Mouse (Mus musculus) heart, embryonic 15.5 days (tissue): Measurements from ENCODE around the gene Sfxn5. TPM values are rescaled to one million over a fixed set of nuclear protein-coding genes. Genes with fewer than 3 reads are reported as not detected.
A peak's percentile ranks its signal among the peaks of the same experiment; 100 is the strongest.

Experiments
- ATAC-seq: fragments of 200-750 bp; cut with Nextera tagmentation; replicated peaks from 2 replicates; pipeline ENCODE4 v1.8.0; 2017; ENCODE audit warnings: low read depth, moderate TSS enrichment; ENCODE audit not compliant: insufficient number of reproducible peaks, insufficient read depth, low FRiP score
- H3K27ac ChIP-seq: fragments of 300-500 bp; sonication (generic); 2 replicates; pipeline ENCODE4 v1.5.1; 2015; ENCODE audit warnings: mild to moderate bottlenecking, inconsistent platforms
- H3K27me3 ChIP-seq: fragments of 300-500 bp; sonication (generic); 2 replicates; pipeline ENCODE4 v1.6.1; 2015; ENCODE audit warnings: inconsistent platforms
- H3K36me3 ChIP-seq: fragments of 300-500 bp; sonication (generic); 2 replicates; pipeline ENCODE4 v1.6.1; 2015; ENCODE audit warnings: mild to moderate bottlenecking, inconsistent platforms
- H3K4me1 ChIP-seq: fragments of 300-500 bp; sonication (generic); replicated peaks from 2 replicates; pipeline ENCODE4 v1.6.1; 2015; ENCODE audit warnings: inconsistent platforms
- H3K4me2 ChIP-seq: fragments of 300-500 bp; sonication (generic); 2 replicates; pipeline ENCODE4 v1.6.1; 2015; ENCODE audit warnings: inconsistent platforms, mild to moderate bottlenecking, moderate library complexity
- H3K4me3 ChIP-seq: fragments of 300-500 bp; sonication (generic); 2 replicates; pipeline ENCODE4 v1.5.1; 2015; ENCODE audit warnings: mild to moderate bottlenecking, inconsistent platforms
- H3K9ac ChIP-seq: fragments of 300-500 bp; sonication (generic); 2 replicates; pipeline ENCODE4 v1.6.1; 2015; ENCODE audit warnings: mild to moderate bottlenecking, inconsistent platforms
- H3K9me3 ChIP-seq: fragments of 300-500 bp; sonication (generic); replicated peaks from 2 replicates; pipeline ENCODE4 v1.6.1; 2016; ENCODE audit warnings: inconsistent platforms
- WGBS: fragments of 180-500 bp; shearing (Covaris S2); methylation state at CpG from one replicate; pipeline ENCODE4 v1.1.7; 2015; ENCODE audit warnings: mixed read lengths; 5-methylcytosine and 5-hydroxymethylcytosine counted together
- polyA plus RNA-seq: library from polyadenylated mRNA; unstranded; fragments of >200 nt; fragmentation: Nextera tagmentation; extraction: Ambion mirVana; gene quantifications from 2 replicates; pipeline ENCODE4 v1.2.1, GENCODE M21; 2015

Sfxn5 gene
- polyA plus RNA-seq, 1 experiment from 2014 or later: 3.7 TPM

DNA sequence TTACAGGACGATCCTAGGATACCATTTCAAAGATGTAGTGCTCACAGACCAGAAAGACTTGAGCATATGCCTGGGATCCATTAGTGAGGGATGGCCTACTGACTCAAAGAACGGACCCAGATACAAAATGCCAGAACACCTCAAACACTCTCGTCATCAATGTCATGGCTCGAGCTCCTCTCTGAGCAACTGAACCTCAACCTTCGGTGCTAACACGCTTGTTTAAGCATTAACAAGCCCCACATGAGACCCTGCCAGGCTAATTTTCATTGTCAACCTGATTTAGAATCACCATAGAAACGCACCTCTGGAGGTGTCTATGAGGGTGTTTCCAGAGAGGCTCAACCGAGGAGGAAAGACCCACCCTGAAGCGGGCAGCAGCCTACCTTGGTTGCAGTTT lies 83.4 kb downstream of the Sfxn5 start:
- no peak overlapping the region for H3K9ac ChIP-seq
- ATAC-seq: no peak
- H3K27ac ChIP-seq: no peak overlapping the region
- H3K4me2 ChIP-seq: no peak overlapping the region
- H3K9me3 ChIP-seq: no peaks in the 10 kb centered on the region
- WGBS: 85% methylated on average over 9 of the region's 9 CpGs
- no peaks in the 10 kb centered on the region for H3K36me3 ChIP-seq
- no peaks in the 10 kb centered on the region for H3K27me3 ChIP-seq
- no peak overlapping the region for H3K4me3 ChIP-seq
- peaks cover 19% of the 10 kb centered on the region for H3K4me1 ChIP-seq

- no peaks in the 10 kb centered on the region for H3K36me3 ChIP-seq
- no peak overlapping the region for H3K4me3 ChIP-seq
- H3K4me2 ChIP-seq: peak overlapping the region; percentile 53
- H3K9ac ChIP-seq: no peak overlapping the region
- no peak overlapping the region for H3K27ac ChIP-seq
- no peaks in the 10 kb centered on the region for H3K9me3 ChIP-seq
- ATAC-seq: no peak
- 11% methylated on average over 4 of the region's 4 CpGs for WGBS
- no peaks in the 10 kb centered on the region; the same call in 1 of the 2 replicates for H3K4me1 ChIP-seq
- H3K27me3 ChIP-seq: no peaks in the 10 kb centered on the region
These were observed 94.2 kb downstream of the Sfxn5 start for GRCm38 (mm10) chr6:85239044-85239489.

GRCm38 (mm10) chr6:85237595-85238337 lies 95.5 kb downstream of the Sfxn5 start:
- Histone ChIP-seq H3K27me3 (no peaks in the 10 kb centered on the region), H3K4me3 (no peak overlapping the region), H3K4me1 (no peaks in the 10 kb centered on the region; the same call in 1 of the 2 replicates), H3K9ac (no peak overlapping the region), H3K27ac (no peak overlapping the region), H3K4me2 (no peak overlapping the region), H3K9me3 (no peaks in the 10 kb centered on the region), H3K36me3 (no peaks in the 10 kb centered on the region)
- WGBS: 53% methylated on average over 10 of the region's 10 CpGs
- ATAC-seq: no peak

GRCm38 (mm10) chr6:85237001-85237400 lies 96.2 kb downstream of the Sfxn5 start:
- H3K4me2 ChIP-seq: no peak overlapping the region
- no peak for ATAC-seq
- 42% methylated on average over 5 of the region's 5 CpGs for WGBS
- H3K27me3 ChIP-seq: no peaks in the 10 kb centered on the region
- H3K4me3 ChIP-seq: no peak overlapping the region
- no peak overlapping the region for H3K27ac ChIP-seq
- H3K36me3 ChIP-seq: no peaks in the 10 kb centered on the region
- H3K4me1 ChIP-seq: no peaks in the 10 kb centered on the region; the same call in none of the 2 replicates
- H3K9me3 ChIP-seq: no peaks in the 10 kb centered on the region
- no peak overlapping the region for H3K9ac ChIP-seq

DNA sequence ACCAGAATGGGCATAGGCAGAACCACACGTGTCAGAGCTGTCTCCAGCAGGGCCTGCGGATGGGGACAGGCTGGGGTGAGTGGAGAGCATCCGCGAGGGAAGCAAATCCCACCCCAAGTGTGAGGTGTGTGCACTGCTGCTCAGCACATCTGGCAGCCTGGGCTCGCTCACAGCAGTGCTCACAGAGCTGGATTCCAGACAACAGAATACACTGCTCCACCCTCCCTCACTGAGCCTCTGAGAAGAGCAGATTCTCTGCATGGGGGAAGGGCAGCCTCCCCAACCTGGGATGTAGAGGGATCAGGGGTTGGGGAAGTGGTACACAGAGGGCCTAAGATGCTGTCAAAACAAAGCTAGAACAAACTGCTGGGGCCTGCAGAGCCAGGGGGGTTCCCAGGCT lies 98.4 kb downstream of the Sfxn5 start:
- no peaks in the 10 kb centered on the region; the same call in none of the 2 replicates for H3K4me1 ChIP-seq
- ATAC-seq: no peak
- no peaks in the 10 kb centered on the region for H3K27me3 ChIP-seq
- no peak overlapping the region for H3K9ac ChIP-seq
- WGBS: 58% methylated on average over 5 of the region's 5 CpGs
- no peak overlapping the region for H3K4me2 ChIP-seq
- H3K36me3 ChIP-seq: no peaks in the 10 kb centered on the region
- no peaks in the 10 kb centered on the region for H3K9me3 ChIP-seq
- no peak overlapping the region for H3K27ac ChIP-seq
- H3K4me3 ChIP-seq: no peak overlapping the region

DNA sequence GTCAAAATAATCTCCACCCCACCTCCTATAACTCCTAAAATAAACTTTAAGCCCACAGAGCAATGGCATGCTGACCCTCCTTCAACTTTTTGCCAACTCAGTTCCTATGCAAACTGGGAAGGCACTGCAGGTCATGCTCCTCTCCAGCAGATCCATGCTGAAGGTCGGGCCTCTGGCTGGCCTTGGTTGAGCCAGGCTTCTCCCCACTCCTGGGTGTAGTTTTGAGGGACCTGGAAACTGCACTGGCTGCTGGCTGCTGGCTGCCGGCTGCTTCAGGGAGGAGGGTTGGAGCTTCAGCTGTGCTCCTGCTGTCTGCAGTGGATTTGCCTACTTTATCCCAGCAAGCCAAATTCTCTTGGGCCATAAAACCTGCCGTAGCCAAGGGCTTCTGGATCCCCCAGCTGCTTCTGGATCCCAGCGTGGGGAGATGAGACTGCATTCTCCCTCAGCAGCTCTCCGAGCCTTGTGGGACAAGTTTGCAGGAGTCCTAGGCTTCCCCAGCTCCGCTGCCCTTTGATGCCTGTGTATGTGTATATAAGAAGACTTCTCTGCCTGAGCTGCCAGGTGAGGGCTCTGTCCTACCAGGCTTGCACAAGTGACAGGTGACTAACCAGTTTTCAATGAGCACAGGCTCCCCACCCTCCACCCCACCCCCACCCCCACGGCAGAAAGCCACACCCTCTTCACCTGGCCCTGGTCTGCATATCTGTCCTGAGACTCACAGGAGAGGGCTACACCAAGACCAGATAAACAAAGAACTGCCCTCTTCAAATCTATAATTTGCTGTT lies 100.2 kb downstream of the Sfxn5 start:
- ATAC-seq: no peak
- Histone ChIP-seq H3K4me2 (no peak overlapping the region), H3K4me1 (no peaks in the 10 kb centered on the region; the same call in 1 of the 2 replicates), H3K27me3 (no peaks in the 10 kb centered on the region), H3K9me3 (no peaks in the 10 kb centered on the region), H3K36me3 (no peaks in the 10 kb centered on the region), H3K9ac (no peak overlapping the region), H3K4me3 (no peak overlapping the region), H3K27ac (no peak overlapping the region)
- WGBS: 50% methylated on average over 7 of the region's 7 CpGs

- no peaks in the 10 kb centered on the region for H3K9me3 ChIP-seq
- no peak overlapping the region for H3K27ac ChIP-seq
- no peak for ATAC-seq
- H3K4me3 ChIP-seq: no peak overlapping the region
- H3K4me1 ChIP-seq: no peaks in the 10 kb centered on the region; the same call in 1 of the 2 replicates
- no peak overlapping the region for H3K4me2 ChIP-seq
- no peaks in the 10 kb centered on the region for H3K27me3 ChIP-seq
- WGBS: 69% methylated on average over 4 of the region's 4 CpGs
- H3K36me3 ChIP-seq: no peaks in the 10 kb centered on the region
- H3K9ac ChIP-seq: no peak overlapping the region
These were observed 101.2 kb downstream of the Sfxn5 start for GRCm38 (mm10) chr6:85232045-85232444.

DNA sequence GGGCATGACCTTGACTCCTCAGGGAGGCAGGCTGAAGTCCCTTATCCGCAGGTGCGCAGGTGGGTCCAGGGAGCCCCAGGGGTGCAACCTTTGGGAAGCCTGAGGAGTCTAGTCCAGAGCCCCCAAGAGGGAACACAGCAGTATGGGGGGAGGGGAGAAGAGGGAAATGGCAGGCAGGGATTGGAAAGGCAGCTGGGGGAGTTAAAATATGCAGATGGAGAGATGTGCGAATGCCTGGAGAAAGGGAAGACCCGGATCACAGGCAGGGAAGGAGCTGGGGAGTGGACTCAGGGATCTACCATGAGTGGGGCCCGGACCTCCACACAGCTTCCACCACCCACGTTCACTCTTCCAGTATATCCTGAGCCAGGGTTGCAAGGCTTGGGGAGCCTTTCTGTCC lies 101.8 kb downstream of the Sfxn5 start:
- H3K4me2 ChIP-seq: no peak overlapping the region
- WGBS: 39% methylated on average over 6 of the region's 6 CpGs
- no peaks in the 10 kb centered on the region for H3K36me3 ChIP-seq
- no peak for ATAC-seq
- H3K9ac ChIP-seq: no peak overlapping the region
- no peak overlapping the region for H3K4me3 ChIP-seq
- H3K27ac ChIP-seq: no peak overlapping the region
- no peaks in the 10 kb centered on the region; the same call in 1 of the 2 replicates for H3K4me1 ChIP-seq
- no peaks in the 10 kb centered on the region for H3K27me3 ChIP-seq
- H3K9me3 ChIP-seq: no peaks in the 10 kb centered on the region

DNA sequence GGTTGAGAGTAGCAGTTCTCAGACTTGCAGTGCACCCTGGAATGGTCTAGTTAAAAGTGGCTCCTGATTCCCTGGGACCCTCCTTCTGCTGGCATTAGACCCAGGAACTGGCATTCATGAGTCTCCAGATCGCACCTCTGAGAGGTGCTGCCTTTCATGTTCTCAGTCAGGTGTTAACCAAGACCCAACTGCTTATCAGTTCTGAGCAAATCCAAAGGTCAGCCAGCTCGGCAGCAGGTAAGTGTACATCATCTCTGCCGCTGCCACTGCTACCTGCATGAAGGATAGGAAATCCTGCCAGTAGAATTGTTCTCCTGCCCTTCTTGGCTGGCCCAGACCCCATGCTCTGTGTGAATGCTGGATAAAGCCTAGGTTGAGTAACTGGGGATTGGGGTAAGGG lies 102.5 kb downstream of the Sfxn5 start:
- Histone ChIP-seq H3K9ac (no peak overlapping the region), H3K27ac (no peak overlapping the region), H3K4me3 (no peak overlapping the region), H3K27me3 (no peaks in the 10 kb centered on the region), H3K4me2 (no peak overlapping the region), H3K9me3 (no peaks in the 10 kb centered on the region), H3K4me1 (no peaks in the 10 kb centered on the region; the same call in 1 of the 2 replicates), H3K36me3 (no peaks in the 10 kb centered on the region)
- no peak for ATAC-seq
- 68% methylated on average over 3 of the region's 3 CpGs for WGBS

GRCm38 (mm10) chr6:85227520-85227919 lies 105.7 kb downstream of the Sfxn5 start:
- H3K27me3 ChIP-seq: no peaks in the 10 kb centered on the region; the same call in 1 of the 2 replicates
- no peak overlapping the region for H3K9ac ChIP-seq
- H3K27ac ChIP-seq: no peak overlapping the region
- ATAC-seq: no peak
- no peak overlapping the region for H3K4me3 ChIP-seq
- H3K4me1 ChIP-seq: no peaks in the 10 kb centered on the region; the same call in 1 of the 2 replicates
- H3K9me3 ChIP-seq: no peaks in the 10 kb centered on the region
- 65% methylated on average over 2 of the region's 2 CpGs for WGBS
- no peaks in the 10 kb centered on the region for H3K36me3 ChIP-seq
- no peak overlapping the region for H3K4me2 ChIP-seq

DNA sequence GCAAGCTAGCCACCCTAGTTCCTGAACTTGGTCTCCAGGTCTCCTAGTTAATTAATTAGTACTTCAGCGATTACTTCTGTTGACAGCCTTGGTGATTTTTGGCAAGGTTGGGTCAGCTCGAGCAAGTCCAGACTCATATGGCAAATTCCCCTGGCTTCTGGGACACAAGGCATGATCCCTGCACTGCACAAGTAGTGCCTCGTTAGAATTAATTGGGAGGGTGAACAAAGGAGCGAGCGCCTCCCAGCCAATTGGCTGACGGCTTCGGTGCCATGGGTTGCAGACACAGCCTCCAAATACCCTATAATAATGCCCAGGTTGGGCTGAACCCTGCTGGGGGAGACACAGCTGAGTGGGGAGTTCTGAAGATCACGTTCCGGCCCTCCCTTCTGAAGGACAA lies 106.7 kb downstream of the Sfxn5 start:
- Histone ChIP-seq H3K4me2 (no peak overlapping the region), H3K9me3 (no peaks in the 10 kb centered on the region), H3K27ac (no peak overlapping the region), H3K4me1 (no peaks in the 10 kb centered on the region), H3K27me3 (no peaks in the 10 kb centered on the region; the same call in 1 of the 2 replicates), H3K4me3 (no peak overlapping the region), H3K36me3 (no peaks in the 10 kb centered on the region), H3K9ac (no peak overlapping the region)
- no peak for ATAC-seq
- WGBS: 84% methylated on average over 9 of the region's 9 CpGs
